ENCODE assay signal across 8 mouse cellular contexts in the genomic region with DNA sequence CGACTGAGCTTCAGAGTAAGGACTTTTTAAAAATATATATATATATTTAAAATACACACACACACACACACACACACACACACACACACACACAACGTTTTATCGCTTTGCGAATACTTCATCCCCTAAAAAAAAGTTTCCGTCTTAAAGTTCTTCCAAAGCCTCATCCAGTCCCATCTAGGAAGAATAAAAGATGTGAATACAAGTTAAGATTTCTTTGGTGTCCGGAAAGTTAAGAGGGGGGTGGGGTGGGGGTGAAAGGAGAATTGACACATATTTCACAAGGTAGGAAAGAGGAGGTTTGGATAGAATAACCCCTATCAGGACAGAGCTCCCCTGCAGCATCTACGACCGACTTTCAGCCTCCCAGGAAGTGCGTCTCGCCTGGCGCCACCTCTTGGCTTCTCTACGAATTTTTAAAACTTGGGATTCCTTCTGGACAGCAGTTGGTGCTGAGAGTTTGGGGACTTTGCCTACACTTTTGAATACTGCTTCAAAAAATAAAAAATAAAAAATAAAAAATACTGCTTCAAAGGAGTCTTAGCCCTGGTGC. TPM values are rescaled to one million over a fixed set of nuclear protein-coding genes. Genes with fewer than 3 reads are reported as not detected.
DNase-seq lines count a peak whose midpoint lies in the region; ATAC-seq and TF ChIP-seq lines count a peak whose summit lies in the region.

No protein-coding gene starts in this region.

- H3K27ac ChIP-seq in gastrocnemius, adult 2 months: 0 out of 2 replicates have a peak overlapping the region, but pooled peaks have one; percentile 35
- peak overlapping the region; percentile 96 for H3K27ac ChIP-seq in limb, embryonic 10.5 days

- peak; percentile 66 for TF ChIP-seq CTCF in gastrocnemius, adult 2 months (IDR thresholded peaks at IDR 0.05)
- peak; percentile 24 for TF ChIP-seq CTCF in E14TG2a.4 (conservative IDR thresholded peaks at IDR 0.05; ENCODE audit: low read length)

- peak overlapping the region; percentile 80 for H3K4me3 ChIP-seq in gastrocnemius, adult 2 months
- H3K4me3 ChIP-seq in E14TG2a.4 (replicated peaks; ENCODE audit: low read length): peak overlapping the region; percentile 69
- H3K4me3 ChIP-seq in limb, embryonic 10.5 days: peak overlapping the region; percentile 60

- 0 out of 2 replicates have a peak, but pooled peaks have one; percentile 51 for ATAC-seq in megakaryocyte-erythroid progenitor cell, adult 5-6 weeks (replicated peaks; ENCODE audit: low FRiP score, low TSS enrichment, poor library complexity, severe bottlenecking)

- no peaks in the 10 kb centered on the region for H3K9me3 ChIP-seq in E14TG2a.4 (ENCODE audit: low read length)
- no peaks in the 10 kb centered on the region for H3K9me3 ChIP-seq in limb, embryonic 10.5 days (replicated peaks)

- intact Hi-C loops in gastrocnemius, adult 2 months (cut with DNase I): loop anchor here (1.0 kb wide), 1 partner anchor 23 kb away; no protein-coding TSS in a partner anchor
- intact Hi-C loops in heart, postnatal 14 days (cut with DNase I): loop anchor here (1.0 kb wide), 1 partner anchor 23 kb away; no protein-coding TSS in a partner anchor

- peaks cover 59% of the 10 kb centered on the region for H3K27me3 ChIP-seq in E14TG2a.4 (ENCODE audit: insufficient read depth, low read length)
- H3K27me3 ChIP-seq in limb, embryonic 10.5 days (ENCODE audit: low read depth, poor library complexity, severe bottlenecking): 0 out of 2 replicates have a peak, but pooled peaks cover 5% of the 10 kb centered on the region

- H3K36me3 ChIP-seq in E14TG2a.4 (ENCODE audit: insufficient read depth, low read length): no peaks in the 10 kb centered on the region
- peaks cover 13% of the 10 kb centered on the region for H3K36me3 ChIP-seq in limb, embryonic 10.5 days

- peak; percentile 73 for DNase-seq in gastrocnemius, adult 2 months
- DNase-seq in gastrocnemius, adult 8-10 months (ENCODE audit: low spot score in 2 of 2): no peak
- peak; percentile 86 for DNase-seq in embryo, embryonic 10.5 days (ENCODE audit: low spot score)
- peak; percentile 63 to 69 for DNase-seq in heart, postnatal 14 days
- DNase-seq in limb, embryonic 10.5 days (ENCODE audit: low spot score): peak; percentile 73
- DNase-seq in testis, postnatal 10 days (ENCODE audit: low spot score): peak; percentile 73

- WGBS in limb, embryonic 10.5 days: 0% methylated on average over 12 of the region's 12 CpGs

- peaks cover 62% of the 10 kb centered on the region for H3K4me1 ChIP-seq in E14TG2a.4 (replicated peaks; ENCODE audit: low read depth, low read length)
- peaks cover 60% of the 10 kb centered on the region for H3K4me1 ChIP-seq in limb, embryonic 10.5 days

RNA-seq across cellular contexts. Expression of a gene that starts 1.5 kb away (rescaled TPM):
- total RNA-seq in gastrocnemius, adult 2 months (2021): 100 to 1,000 TPM in 1 of 2 experiments, 10 to 100 TPM in 1; 81.2 to 115 TPM
- 100 to 1,000 TPM in 1 of 4 experiments, 10 to 100 TPM in 3; 41.8 to 112 (median 61.1) TPM for total RNA-seq in gastrocnemius, adult 8-10 months (2022)
- 100 to 1,000 TPM; 153 to 157 TPM for total RNA-seq in heart, postnatal 14 days (2021)
- 161 and 187 TPM in 2 replicates for polyA plus RNA-seq in limb, embryonic 10.5 days (2016; fragmentation: Nextera tagmentation; extraction: Ambion mirVana)
- not detected in 2 replicates for total RNA-seq in megakaryocyte-erythroid progenitor cell, adult 5-6 weeks (2014; fragmentation: Nextera tagmentation)
- not detected in 2 replicates for total RNA-seq in megakaryocyte-erythroid progenitor cell, adult 5-6 weeks (2017)

RNA-seq across cellular contexts. Expression of a gene that starts 12.2 kb away (rescaled TPM):
- 10 to 100 TPM; 41.0 to 50.3 TPM for total RNA-seq in gastrocnemius, adult 2 months (2021)
- total RNA-seq in gastrocnemius, adult 8-10 months (2022): 10 to 100 TPM; 44.6 to 48.2 (median 47.8) TPM
- 100 to 1,000 TPM; 113 to 114 TPM for total RNA-seq in heart, postnatal 14 days (2021)
- polyA plus RNA-seq in limb, embryonic 10.5 days (2016; fragmentation: Nextera tagmentation; extraction: Ambion mirVana): 24.3 and 24.5 TPM in 2 replicates
- 35.7 and 42.8 TPM in 2 replicates for total RNA-seq in megakaryocyte-erythroid progenitor cell, adult 5-6 weeks (2014; fragmentation: Nextera tagmentation)
- total RNA-seq in megakaryocyte-erythroid progenitor cell, adult 5-6 weeks (2017): 16.2 and 21.1 TPM in 2 replicates

RNA-seq across cellular contexts. Expression of a gene that starts 14.2 kb away (rescaled TPM):
- 1 to 10 TPM; 1.4 to 2.1 TPM for total RNA-seq in gastrocnemius, adult 2 months (2021)
- 1 to 10 TPM; 1.1 to 2.1 (median 1.5) TPM for total RNA-seq in gastrocnemius, adult 8-10 months (2022)
- total RNA-seq in heart, postnatal 14 days (2021): 10 to 100 TPM; 24.0 to 24.6 TPM
- polyA plus RNA-seq in limb, embryonic 10.5 days (2016; fragmentation: Nextera tagmentation; extraction: Ambion mirVana): 7.9 and 11.4 TPM in 2 replicates
- 2.1 and 2.3 TPM in 2 replicates for total RNA-seq in megakaryocyte-erythroid progenitor cell, adult 5-6 weeks (2014; fragmentation: Nextera tagmentation)
- 2.3 and 14.6 TPM in 2 replicates for total RNA-seq in megakaryocyte-erythroid progenitor cell, adult 5-6 weeks (2017)

RNA-seq across cellular contexts. Expression of a gene that starts 23.0 kb away (rescaled TPM):
- 10 to 100 TPM; 76.4 to 89.9 TPM for total RNA-seq in gastrocnemius, adult 2 months (2021)
- total RNA-seq in gastrocnemius, adult 8-10 months (2022): 100 to 1,000 TPM in 1 of 4 experiments, 10 to 100 TPM in 3; 76.8 to 106 (median 90.5) TPM
- 10 to 100 TPM; 72.7 to 86.1 TPM for total RNA-seq in heart, postnatal 14 days (2021)
- 344 and 367 TPM in 2 replicates for polyA plus RNA-seq in limb, embryonic 10.5 days (2016; fragmentation: Nextera tagmentation; extraction: Ambion mirVana)
- total RNA-seq in megakaryocyte-erythroid progenitor cell, adult 5-6 weeks (2014; fragmentation: Nextera tagmentation): 136 and 186 TPM in 2 replicates
- total RNA-seq in megakaryocyte-erythroid progenitor cell, adult 5-6 weeks (2017): 505 and 626 TPM in 2 replicates

RNA-seq across cellular contexts. Expression of a gene that starts 24.0 kb away (rescaled TPM):
- 1 to 10 TPM; 2.7 to 9.3 TPM for total RNA-seq in gastrocnemius, adult 2 months (2021)
- total RNA-seq in gastrocnemius, adult 8-10 months (2022): 10 to 100 TPM in 3 of 4 experiments, 1 to 10 TPM in 1; 9.4 to 22.7 (median 15.7) TPM
- 1 to 10 TPM; 2.8 to 3.0 TPM for total RNA-seq in heart, postnatal 14 days (2021)
- polyA plus RNA-seq in limb, embryonic 10.5 days (2016; fragmentation: Nextera tagmentation; extraction: Ambion mirVana): 8.8 and 10.5 TPM in 2 replicates
- 0.69 and 3.3 TPM in 2 replicates for total RNA-seq in megakaryocyte-erythroid progenitor cell, adult 5-6 weeks (2014; fragmentation: Nextera tagmentation)
- total RNA-seq in megakaryocyte-erythroid progenitor cell, adult 5-6 weeks (2017): 0.66 and 2.8 TPM in 2 replicates

Comparison
In these comparisons a context has a peak if more than half of its experiments do, and no peak if none do; other contexts are left out.
1. DNase-seq: peak in gastrocnemius, adult 2 months (single experiment), embryo, embryonic 10.5 days (single experiment), heart, postnatal 14 days (2 of 2), limb, embryonic 10.5 days (single experiment) and testis, postnatal 10 days (single experiment); none in gastrocnemius, adult 8-10 months (0 of 2).
2. RNA of a gene that starts 1.5 kb away (total RNA-seq): 153 to 157 TPM in heart, postnatal 14 days, 81.2 to 115 TPM in gastrocnemius, adult 2 months and 41.8 to 112 TPM in gastrocnemius, adult 8-10 months; not detected in megakaryocyte-erythroid progenitor cell, adult 5-6 weeks; every median in the first group is over 10 times any median in the second.
3. Peak in every context shown above with its lines, with median percentiles within 50 percentile points of each other: H3K4me3 ChIP-seq.